Mouse (Mus musculus): ENCODE results near the gene Ppp1r9a. TPM values are rescaled to one million over a fixed set of nuclear protein-coding genes. Genes with fewer than 3 reads are reported as not detected.

The Ppp1r9a gene
- polyA plus RNA-seq, 1 experiment from 2014 or later = 7.5 TPM

- H3K4me2 ChIP-seq (ENCODE audit: low read depth, low read length) = peak overlapping the region; percentile 14; the same call in 1 of the 2 replicates
- H3K9ac ChIP-seq (ENCODE audit: low read depth, low read length) = no peak overlapping the region
- no peaks in the 10 kb centered on the region for H3K36me3 ChIP-seq (ENCODE audit: control insufficient read depth, insufficient read depth, low read length)
- ATAC-seq = no peak
- H3K4me3 ChIP-seq (ENCODE audit: low read length) = no peak overlapping the region
- WGBS = 47% methylated on average over 15 of the region's 15 CpGs
- H3K27me3 ChIP-seq (replicated peaks; ENCODE audit: control insufficient read depth, insufficient read depth, low read length) = no peaks in the 10 kb centered on the region
- H3K27ac ChIP-seq (ENCODE audit: low read length) = peak overlapping the region; percentile 60
- H3K9me3 ChIP-seq (ENCODE audit: control insufficient read depth, low read length) = no peaks in the 10 kb centered on the region
- peaks cover 4% of the 10 kb centered on the region for H3K4me1 ChIP-seq (ENCODE audit: control insufficient read depth, insufficient read depth, low read length)
Observed at GRCm38 (mm10) chr6:4993600-4994160, 91.0 kb downstream of the Ppp1r9a start.

- 39% methylated on average over 14 of the region's 14 CpGs for WGBS
- no peaks in the 10 kb centered on the region for H3K27me3 ChIP-seq (replicated peaks; ENCODE audit: control insufficient read depth, insufficient read depth, low read length)
- ATAC-seq = peak; percentile 82
- no peak overlapping the region for H3K4me3 ChIP-seq (ENCODE audit: low read length)
- peak overlapping the region; percentile 60 for H3K27ac ChIP-seq (ENCODE audit: low read length)
- no peaks in the 10 kb centered on the region for H3K9me3 ChIP-seq (ENCODE audit: control insufficient read depth, low read length)
- H3K4me2 ChIP-seq (ENCODE audit: low read depth, low read length) = peak overlapping the region; percentile 14; the same call in 1 of the 2 replicates
- H3K36me3 ChIP-seq (ENCODE audit: control insufficient read depth, insufficient read depth, low read length) = no peaks in the 10 kb centered on the region
- no peak overlapping the region for H3K9ac ChIP-seq (ENCODE audit: low read depth, low read length)
- H3K4me1 ChIP-seq (ENCODE audit: control insufficient read depth, insufficient read depth, low read length) = peaks cover 4% of the 10 kb centered on the region
Observed at GRCm38 (mm10) chr6:4994161-4994919, 91.6 kb downstream of the Ppp1r9a start.

GRCm38 (mm10) chr6:4997599-4997998, 94.9 kb downstream of the Ppp1r9a start:
- Histone ChIP-seq H3K4me1 (ENCODE audit: control insufficient read depth, insufficient read depth, low read length) (peaks cover 4% of the 10 kb centered on the region; the same call in 1 of the 2 replicates), H3K36me3 (ENCODE audit: control insufficient read depth, insufficient read depth, low read length) (no peaks in the 10 kb centered on the region), H3K27me3 (replicated peaks; ENCODE audit: control insufficient read depth, insufficient read depth, low read length) (no peaks in the 10 kb centered on the region), H3K4me3 (ENCODE audit: low read length) (no peak overlapping the region), H3K4me2 (ENCODE audit: low read depth, low read length) (no peak overlapping the region), H3K27ac (ENCODE audit: low read length) (no peak overlapping the region), H3K9ac (ENCODE audit: low read depth, low read length) (no peak overlapping the region), H3K9me3 (ENCODE audit: control insufficient read depth, low read length) (no peaks in the 10 kb centered on the region)
- WGBS = 94% methylated on average over 6 of the region's 6 CpGs
- ATAC-seq = no peak

GRCm38 (mm10) chr6:4998929-4999328, 96.2 kb downstream of the Ppp1r9a start:
- Histone ChIP-seq H3K9ac (ENCODE audit: low read depth, low read length) (no peak overlapping the region), H3K36me3 (ENCODE audit: control insufficient read depth, insufficient read depth, low read length) (no peaks in the 10 kb centered on the region), H3K27ac (ENCODE audit: low read length) (no peak overlapping the region), H3K27me3 (replicated peaks; ENCODE audit: control insufficient read depth, insufficient read depth, low read length) (no peaks in the 10 kb centered on the region), H3K4me1 (ENCODE audit: control insufficient read depth, insufficient read depth, low read length) (peaks cover 4% of the 10 kb centered on the region; the same call in 1 of the 2 replicates), H3K9me3 (ENCODE audit: control insufficient read depth, low read length) (no peaks in the 10 kb centered on the region), H3K4me3 (ENCODE audit: low read length) (no peak overlapping the region), H3K4me2 (ENCODE audit: low read depth, low read length) (no peak overlapping the region)
- WGBS = 73% methylated on average over 4 of the region's 4 CpGs
- ATAC-seq = no peak

- Histone ChIP-seq H3K9ac (ENCODE audit: low read depth, low read length) (no peak overlapping the region), H3K4me2 (ENCODE audit: low read depth, low read length) (no peak overlapping the region), H3K4me3 (ENCODE audit: low read length) (no peak overlapping the region), H3K4me1 (ENCODE audit: control insufficient read depth, insufficient read depth, low read length) (0 out of 2 replicates have a peak, but pooled peaks cover 3% of the 10 kb centered on the region), H3K9me3 (ENCODE audit: control insufficient read depth, low read length) (no peaks in the 10 kb centered on the region), H3K27me3 (replicated peaks; ENCODE audit: control insufficient read depth, insufficient read depth, low read length) (no peaks in the 10 kb centered on the region), H3K27ac (ENCODE audit: low read length) (no peak overlapping the region), H3K36me3 (ENCODE audit: control insufficient read depth, insufficient read depth, low read length) (no peaks in the 10 kb centered on the region)
- ATAC-seq = no peak
- WGBS = 79% methylated on average over 8 of the region's 8 CpGs
Observed at GRCm38 (mm10) chr6:5000788-5001187, 98.1 kb downstream of the Ppp1r9a start.

- WGBS = 40% methylated on average over 22 of the region's 22 CpGs
- H3K4me3 ChIP-seq (ENCODE audit: low read length) = no peak overlapping the region
Observed at GRCm38 (mm10) chr6:5005491-5006275, 103.0 kb downstream of the Ppp1r9a start.

GRCm38 (mm10) chr6:5006283-5006946, 103.7 kb downstream of the Ppp1r9a start:
- H3K9me3 ChIP-seq (ENCODE audit: control insufficient read depth, low read length) = no peaks in the 10 kb centered on the region
- 81% methylated on average over 6 of the region's 6 CpGs for WGBS
- no peaks in the 10 kb centered on the region for H3K27me3 ChIP-seq (replicated peaks; ENCODE audit: control insufficient read depth, insufficient read depth, low read length)
- no peaks in the 10 kb centered on the region for H3K36me3 ChIP-seq (ENCODE audit: control insufficient read depth, insufficient read depth, low read length)
- H3K27ac ChIP-seq (ENCODE audit: low read length) = 0 out of 2 replicates have a peak overlapping the region, but pooled peaks have one; percentile 46
- no peak for ATAC-seq
- H3K4me1 ChIP-seq (ENCODE audit: control insufficient read depth, insufficient read depth, low read length) = 0 out of 2 replicates have a peak, but pooled peaks cover 3% of the 10 kb centered on the region
- no peak overlapping the region for H3K4me3 ChIP-seq (ENCODE audit: low read length)
- no peak overlapping the region for H3K4me2 ChIP-seq (ENCODE audit: low read depth, low read length)
- no peak overlapping the region for H3K9ac ChIP-seq (ENCODE audit: low read depth, low read length)

More at GRCm38 (mm10) chr6:5005491-5006275, 103.0 kb downstream of the Ppp1r9a start:
- Histone ChIP-seq H3K9me3 (ENCODE audit: control insufficient read depth, low read length) (no peaks in the 10 kb centered on the region), H3K9ac (ENCODE audit: low read depth, low read length) (no peak overlapping the region), H3K4me1 (ENCODE audit: control insufficient read depth, insufficient read depth, low read length) (0 out of 2 replicates have a peak, but pooled peaks cover 3% of the 10 kb centered on the region), H3K4me2 (ENCODE audit: low read depth, low read length) (no peak overlapping the region; the same call in 1 of the 2 replicates), H3K36me3 (ENCODE audit: control insufficient read depth, insufficient read depth, low read length) (no peaks in the 10 kb centered on the region), H3K27ac (ENCODE audit: low read length) (peak overlapping the region; percentile 46), H3K27me3 (replicated peaks; ENCODE audit: control insufficient read depth, insufficient read depth, low read length) (no peaks in the 10 kb centered on the region)
- peak; percentile 85 for ATAC-seq

GRCm38 (mm10) chr6:5008166-5008565, 105.4 kb downstream of the Ppp1r9a start:
- WGBS = 56% methylated on average over 2 of the region's 2 CpGs
- Histone ChIP-seq H3K9ac (ENCODE audit: low read depth, low read length) (no peak overlapping the region), H3K27ac (ENCODE audit: low read length) (no peak overlapping the region), H3K27me3 (replicated peaks; ENCODE audit: control insufficient read depth, insufficient read depth, low read length) (no peaks in the 10 kb centered on the region), H3K9me3 (ENCODE audit: control insufficient read depth, low read length) (no peaks in the 10 kb centered on the region), H3K4me2 (ENCODE audit: low read depth, low read length) (no peak overlapping the region), H3K4me3 (ENCODE audit: low read length) (no peak overlapping the region), H3K36me3 (ENCODE audit: control insufficient read depth, insufficient read depth, low read length) (no peaks in the 10 kb centered on the region), H3K4me1 (ENCODE audit: control insufficient read depth, insufficient read depth, low read length) (0 out of 2 replicates have a peak, but pooled peaks cover 3% of the 10 kb centered on the region)
- ATAC-seq = no peak

All from intestine, embryonic 16.5 days (tissue).